Mouse (Mus musculus): Measurements from ENCODE around the gene Bub1b. TPM values are rescaled to one million over a fixed set of nuclear protein-coding genes. Genes with fewer than 3 reads are reported as not detected.

The Bub1b gene
- total and polyA plus RNA-seq, 3 experiments = 91.5 to 118 (median 99.3) TPM

DNA sequence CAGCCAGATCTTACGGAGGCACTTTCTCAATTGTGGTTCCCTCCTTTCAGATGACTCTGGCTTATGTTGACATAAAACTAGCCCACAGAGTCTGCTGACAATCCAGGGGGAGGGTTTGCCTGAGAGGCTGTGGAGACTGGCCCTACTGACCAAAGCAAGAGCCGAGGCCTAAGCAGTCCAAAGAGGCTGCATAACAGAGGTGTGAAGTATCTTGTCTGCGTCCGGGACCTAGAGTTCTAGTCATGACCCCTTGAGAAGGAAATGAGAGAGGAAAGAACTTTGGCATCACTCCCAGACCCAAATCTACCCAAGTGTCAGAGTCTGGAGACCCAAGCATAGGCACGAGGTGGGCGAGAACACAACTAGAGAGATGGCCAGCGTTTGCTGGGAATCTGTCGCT is 88.7 kb downstream of the Bub1b start:
- H3K4me1 ChIP-seq (ENCODE audit: control insufficient read depth in 1 of 2, insufficient read depth in 2 of 2) = peaks cover 0 to 12% of the 10 kb centered on the region in 2 experiments; a peak in 2 of 4 replicates
- no peaks in the 10 kb centered on the region for H3K27me3 ChIP-seq (replicated peaks)
- no peak overlapping the region for H3K9ac ChIP-seq (ENCODE audit: insufficient read depth, low read depth)
- dilution Hi-C loops (cut with MboI; ENCODE audit: extremely low pct_ligation_motif_present, extremely low pct_unique_long_range_greater_than_20kb, low sequenced_read_pairs) (no loop called here), in situ Hi-C loops (cut with MboI; ENCODE audit: low pct_ligation_motif_present, low pct_unique_long_range_greater_than_20kb, low sequenced_read_pairs) (loop anchor here (5.0 kb wide), 1 partner anchor 44 kb away; no protein-coding TSS in a partner anchor)
- TF ChIP-seq RAD21 (IDR thresholded peaks at IDR 0.05; ENCODE audit: low read depth, low read length) (no peak), NRF1 (IDR thresholded peaks at IDR 0.05; ENCODE audit: low read depth, low read length) (no peak), GABPA (IDR thresholded peaks at IDR 0.05; ENCODE audit: insufficient replicate concordance, low read depth, low read length) (no peak), TBP (conservative IDR thresholded peaks at IDR 0.05; ENCODE audit: low read depth, low read length) (no peak), SMC3 (IDR thresholded peaks at IDR 0.05; ENCODE audit: low read depth, low read length) (no peak), POLR2AphosphoS2 (IDR thresholded peaks at IDR 0.05; ENCODE audit: low read depth, low read length) (no peak), MAX (IDR thresholded peaks at IDR 0.05; ENCODE audit: low read length) (no peak), USF2 (conservative IDR thresholded peaks at IDR 0.05; ENCODE audit: low read depth, low read length) (no peak), ZNF384 (IDR thresholded peaks at IDR 0.05; ENCODE audit: low read depth, low read length) (no peak), EP300 (IDR thresholded peaks at IDR 0.05; ENCODE audit: low read length) (no peak), UBTF (IDR thresholded peaks at IDR 0.05; ENCODE audit: low read depth, low read length) (no peak), CHD2 (IDR thresholded peaks at IDR 0.05; ENCODE audit: low read length) (no peak), CTCF (conservative IDR thresholded peaks at IDR 0.05 in 1 of 2, IDR thresholded peaks at IDR 0.05 in 1 of 2; ENCODE audit: low read depth in 2 of 2, low read length in 2 of 2) (no peak), MEF2A (IDR thresholded peaks at IDR 0.05; ENCODE audit: borderline replicate concordance, low read depth, low read length) (no peak)
- no peaks in the 10 kb centered on the region for H3K36me3 ChIP-seq (replicated peaks in 1 of 2; ENCODE audit: control insufficient read depth in 1 of 2, insufficient read depth in 1 of 2, low read length in 1 of 2)
- H3K27ac ChIP-seq (ENCODE audit: insufficient read depth, low read depth) = no peak overlapping the region
- DNase-seq (ENCODE audit: extremely low read depth) = no peak
- H3K4me2 ChIP-seq (ENCODE audit: insufficient read depth, low read depth, poor library complexity, severe bottlenecking) = no peak overlapping the region
- H3K4me3 ChIP-seq (replicated peaks in 1 of 3; ENCODE audit: low read depth in 2 of 3, low read length in 2 of 3, poor library complexity in 1 of 3) = no peak overlapping the region
- no peaks in the 10 kb centered on the region for H3K9me3 ChIP-seq (replicated peaks; ENCODE audit: low read length)
- no peaks in the 10 kb centered on the region for H3K79me2 ChIP-seq (replicated peaks; ENCODE audit: control insufficient read depth, extremely low read depth, insufficient read depth, poor library complexity, severe bottlenecking)

DNA sequence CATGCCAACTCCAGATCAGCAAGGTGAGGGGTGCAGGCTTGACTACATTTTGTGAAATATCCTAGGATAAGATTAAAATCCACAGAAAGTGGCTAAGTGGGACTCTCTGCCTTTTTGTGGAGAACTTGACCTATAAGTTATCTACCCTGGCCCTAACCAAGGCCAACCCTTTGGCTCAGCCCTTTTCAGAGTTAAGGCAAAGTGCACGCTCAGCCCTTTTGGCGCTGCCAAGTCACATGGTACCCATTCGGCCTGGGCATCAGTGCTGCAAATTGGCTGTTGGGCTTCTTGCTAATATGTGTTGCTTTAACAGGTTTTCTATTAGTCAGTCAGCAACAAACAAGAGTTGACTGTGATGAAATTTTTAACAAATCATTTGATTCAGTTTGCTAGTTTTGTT is 89.8 kb downstream of the Bub1b start:
- Histone ChIP-seq H3K79me2 (replicated peaks; ENCODE audit: control insufficient read depth, extremely low read depth, insufficient read depth, poor library complexity, severe bottlenecking) (no peaks in the 10 kb centered on the region), H3K4me2 (ENCODE audit: insufficient read depth, low read depth, poor library complexity, severe bottlenecking) (no peak overlapping the region), H3K9me3 (replicated peaks; ENCODE audit: low read length) (no peaks in the 10 kb centered on the region), H3K27me3 (replicated peaks) (no peaks in the 10 kb centered on the region), H3K4me1 (ENCODE audit: control insufficient read depth in 1 of 2, insufficient read depth in 2 of 2) (peaks cover 0 to 14% of the 10 kb centered on the region in 2 experiments; a peak in 2 of 4 replicates), H3K27ac (ENCODE audit: insufficient read depth, low read depth) (no peak overlapping the region), H3K36me3 (replicated peaks in 1 of 2; ENCODE audit: control insufficient read depth in 1 of 2, insufficient read depth in 1 of 2, low read length in 1 of 2) (no peaks in the 10 kb centered on the region), H3K9ac (ENCODE audit: insufficient read depth, low read depth) (no peak overlapping the region), H3K4me3 (replicated peaks in 1 of 3; ENCODE audit: low read depth in 2 of 3, low read length in 2 of 3, poor library complexity in 1 of 3) (no peak overlapping the region)
- no peak for DNase-seq (ENCODE audit: extremely low read depth)
- no peak for TF ChIP-seq UBTF (IDR thresholded peaks at IDR 0.05; ENCODE audit: low read depth, low read length)
- TF ChIP-seq NRF1 (IDR thresholded peaks at IDR 0.05; ENCODE audit: low read depth, low read length) = no peak
- TF ChIP-seq CHD2 (IDR thresholded peaks at IDR 0.05; ENCODE audit: low read length) = no peak
- no peak for TF ChIP-seq ELF1 (IDR thresholded peaks at IDR 0.05; ENCODE audit: low read depth, low read length)
- in situ Hi-C loops (cut with MboI; ENCODE audit: low pct_ligation_motif_present, low pct_unique_long_range_greater_than_20kb, low sequenced_read_pairs) = loop anchor here (5.0 kb wide), 1 partner anchor 45 kb away; no protein-coding TSS in a partner anchor
- dilution Hi-C loops (cut with MboI; ENCODE audit: extremely low pct_ligation_motif_present, extremely low pct_unique_long_range_greater_than_20kb, low sequenced_read_pairs) = no loop called here

Data from CH12.LX (cell line).